Mouse (Mus musculus) heart, embryonic 14.5 days (tissue): ENCODE measurements around the gene Plcd4. TPM values are rescaled to one million over a fixed set of nuclear protein-coding genes. Genes with fewer than 3 reads are reported as not detected.

Source experiments
- ATAC-seq: fragments of 200-750 bp; cut with Nextera tagmentation; 2 replicates; pipeline ENCODE4 v1.8.0; 2017; ENCODE audit warnings: low read depth, moderate TSS enrichment; ENCODE audit not compliant: insufficient number of reproducible peaks, insufficient read depth, low FRiP score
- H3K27ac ChIP-seq, 2 experiments: fragments of 200-500 bp in 1 of 2; fragments of 300-500 bp in 1 of 2; sonication (generic) in 1 of 2; replicated peaks in 1 of 2; 2 replicates each; pipeline ENCODE4 v1.5.1; 2012 to 2014; ENCODE audit warnings: low read depth in 2 of 2, low read length in 2 of 2, control low read depth in 1 of 2, mild to moderate bottlenecking in 1 of 2, mixed read lengths in 1 of 2; ENCODE audit not compliant: control insufficient read depth in 1 of 2, insufficient read depth in 1 of 2
- H3K27me3 ChIP-seq: fragments of 300-500 bp; sonication (generic); 2 replicates; pipeline ENCODE4 v1.6.1; 2014; ENCODE audit warnings: mild to moderate bottlenecking, low read length, control low read depth; ENCODE audit not compliant: control insufficient read depth, insufficient read depth
- H3K36me3 ChIP-seq: fragments of 300-500 bp; sonication (generic); 2 replicates; pipeline ENCODE4 v1.6.1; 2014; ENCODE audit warnings: mild to moderate bottlenecking, control low read depth, low read length, mixed read lengths; ENCODE audit not compliant: control insufficient read depth, insufficient read depth
- H3K4me1 ChIP-seq, 2 experiments: fragments of 200-500 bp in 1 of 2; fragments of 300-500 bp in 1 of 2; sonication (generic) in 1 of 2; 2 replicates each; pipeline ENCODE4 v1.6.1; 2012 to 2014; ENCODE audit warnings: low read length in 2 of 2, control low read depth in 1 of 2, mixed read lengths in 1 of 2; ENCODE audit not compliant: control insufficient read depth in 2 of 2, insufficient read depth in 2 of 2
- H3K4me2 ChIP-seq: fragments of 300-500 bp; sonication (generic); 2 replicates; pipeline ENCODE4 v1.6.1; 2014; ENCODE audit warnings: mild to moderate bottlenecking, low read length
- H3K4me3 ChIP-seq, 2 experiments: fragments of 200-500 bp in 1 of 2; fragments of 300-500 bp in 1 of 2; sonication (generic) in 1 of 2; 2 replicates each; pipeline ENCODE4 v1.5.1; 2012 to 2014; ENCODE audit warnings: low read length in 2 of 2, mild to moderate bottlenecking in 2 of 2, control low read depth in 1 of 2, low read depth in 1 of 2, moderate library complexity in 1 of 2; ENCODE audit not compliant: control insufficient read depth in 1 of 2, insufficient read depth in 1 of 2
- H3K9ac ChIP-seq: fragments of 300-500 bp; sonication (generic); 2 replicates; pipeline ENCODE4 v1.6.1; 2014; ENCODE audit warnings: mild to moderate bottlenecking, low read length
- H3K9me3 ChIP-seq: fragments of 300-500 bp; sonication (generic); 2 replicates; pipeline ENCODE4 v1.6.1; 2016; ENCODE audit warnings: low read length, control low read depth; ENCODE audit not compliant: control insufficient read depth
- WGBS: fragments of 180-500 bp; shearing (Covaris S2); extraction: QIAGEN DNeasy Blood & Tissue Kit; methylation state at CpG from one replicate; pipeline ENCODE4 v1.1.7; 2014; 5-methylcytosine and 5-hydroxymethylcytosine counted together
- polyA plus RNA-seq: library from polyadenylated mRNA; unstranded; fragments of >200 nt; fragmentation: Nextera tagmentation; extraction: Ambion mirVana; gene quantifications from 2 replicates; pipeline ENCODE4 v1.2.1, GENCODE M21; 2014

Plcd4 gene
- 0.68 and 0.88 TPM in 2 replicates for polyA plus RNA-seq

GRCm38 (mm10) chr1:74542451-74542961 is at the start of gene Plcd4:
Plcd4 (plus strand) TSS chr1:74542888.
- Histone ChIP-seq H3K36me3 (no peaks in the 10 kb centered on the region), H3K9ac (no peak within 1 kb of the TSS), H3K27ac (no peak within 1 kb of the TSS), H3K4me1 (peaks cover 0 to 4% of the 10 kb centered on the region in 2 experiments; a peak in 1 of 4 replicates), H3K4me2 (peak within 1 kb of the TSS; percentile 17), H3K4me3 (no peak within 1 kb of the TSS), H3K27me3 (no peaks in the 10 kb centered on the region), H3K9me3 (no peaks in the 10 kb centered on the region)
- ATAC-seq, result no peak
- WGBS, result 8% methylated on average over 6 of the region's 6 CpGs

DNA sequence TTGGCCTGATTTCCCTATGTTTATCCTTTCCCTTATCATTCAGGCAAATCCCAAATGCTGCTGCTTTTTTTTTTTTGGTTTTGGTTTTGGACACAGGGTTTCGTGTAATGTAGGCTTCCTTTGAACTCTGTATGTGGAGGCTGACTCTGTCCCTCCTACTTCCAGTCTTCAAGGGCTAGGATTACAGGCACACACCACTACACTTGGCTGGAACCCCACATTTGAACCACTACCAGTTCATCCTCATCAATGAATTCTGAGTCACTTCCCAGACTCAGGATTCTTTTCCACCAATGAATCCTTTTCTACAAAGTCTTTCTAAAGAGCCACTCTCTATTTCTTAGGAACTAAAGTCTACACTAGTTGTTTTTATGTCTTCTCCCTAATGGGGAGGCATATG is 41.6 kb upstream of the Plcd4 start:
- no peak for ATAC-seq
- WGBS, result 82% methylated on average over 1 of the region's 1 CpGs
- Histone ChIP-seq H3K4me3 (no peak overlapping the region), H3K27me3 (no peaks in the 10 kb centered on the region), H3K9me3 (no peaks in the 10 kb centered on the region), H3K9ac (no peak overlapping the region), H3K4me2 (no peak overlapping the region), H3K27ac (no peak overlapping the region), H3K36me3 (peaks cover 16% of the 10 kb centered on the region), H3K4me1 (peaks cover 0 to 8% of the 10 kb centered on the region in 2 experiments; a peak in 1 of 4 replicates)

DNA sequence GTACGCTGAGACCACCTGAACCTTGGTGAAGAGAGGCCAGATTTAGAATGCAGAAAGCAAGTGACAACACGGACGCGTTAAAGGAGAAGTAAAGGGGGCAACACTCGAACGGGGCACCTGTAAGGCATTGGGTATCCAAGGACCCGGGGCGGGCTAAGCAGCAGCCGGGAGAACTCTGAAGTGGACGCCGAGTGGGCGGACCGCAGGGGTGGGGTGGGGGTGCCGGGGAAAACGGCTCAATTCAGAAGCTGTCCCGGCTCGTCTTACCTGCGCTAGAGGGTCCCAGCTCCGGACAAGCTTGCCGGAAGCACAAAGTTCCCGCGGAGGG is 37.3 kb upstream of the Plcd4 start:
- WGBS, result under 1% methylated on average over 22 of the region's 22 CpGs
- Histone ChIP-seq H3K4me1 (peaks cover 0 to 22% of the 10 kb centered on the region in 2 experiments; a peak in 2 of 4 replicates), H3K36me3 (peaks cover 7% of the 10 kb centered on the region; the same call in 1 of the 2 replicates), H3K27me3 (no peaks in the 10 kb centered on the region), H3K27ac (peak overlapping the region; percentile 49 to 54), H3K4me3 (peak overlapping the region; percentile 85 to 97), H3K9ac (peak overlapping the region; percentile 88), H3K9me3 (no peaks in the 10 kb centered on the region), H3K4me2 (peak overlapping the region; percentile 77)
- ATAC-seq, result peak; percentile 44

DNA sequence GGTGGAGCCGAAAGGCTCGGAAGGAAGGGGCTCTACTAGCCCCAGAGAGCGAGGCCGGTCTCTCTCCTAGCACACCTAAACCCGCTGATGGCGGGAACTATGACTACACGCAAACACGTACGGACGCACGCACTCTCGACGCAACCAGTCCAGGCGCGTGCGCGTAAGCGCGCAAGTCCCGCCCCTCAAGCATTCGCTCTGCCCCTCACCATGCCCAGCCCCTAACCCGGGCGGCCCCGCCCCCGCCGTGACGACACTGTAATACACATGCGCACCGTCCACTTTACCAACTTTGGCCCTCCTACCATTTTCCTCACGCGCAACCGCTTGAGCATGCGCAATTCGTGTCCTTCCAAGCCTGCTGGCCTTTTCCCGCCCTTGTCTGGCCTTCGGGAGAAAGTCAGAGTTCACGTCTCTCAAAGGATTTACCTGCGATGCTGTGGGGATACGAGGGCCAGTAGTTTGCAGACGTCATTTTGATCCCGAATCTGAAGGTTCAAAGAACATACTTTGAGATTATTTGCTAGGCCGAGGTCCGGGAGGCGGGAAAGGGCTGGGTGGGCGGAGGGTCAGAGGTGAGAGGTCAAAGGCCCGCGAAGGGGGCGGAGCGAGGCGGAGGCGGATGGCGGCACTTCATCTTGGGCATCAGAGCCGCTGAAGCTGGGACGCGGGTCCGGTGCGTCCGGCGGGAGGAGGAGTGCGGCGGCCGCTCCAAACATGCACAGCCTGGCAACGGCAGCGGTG is 36.8 kb upstream of the Plcd4 start, which contains the start of gene Cnot9:
TSS of gene Cnot9 (plus strand) at position 338 of the 744 bp plus-strand sequence.
- H3K27ac ChIP-seq, result peak within 1 kb of the TSS; percentile 82 to 84
- peak within 1 kb of the TSS; percentile 85 to 97 for H3K4me3 ChIP-seq
- H3K9me3 ChIP-seq, result no peaks in the 10 kb centered on the region
- WGBS, result under 1% methylated on average over 64 of the region's 64 CpGs
- peaks cover 7% of the 10 kb centered on the region; the same call in 1 of the 2 replicates for H3K36me3 ChIP-seq
- peak within 1 kb of the TSS; percentile 77 for H3K4me2 ChIP-seq
- ATAC-seq, result peak; percentile 100
- H3K4me1 ChIP-seq, result peaks cover 0 to 22% of the 10 kb centered on the region in 2 experiments; a peak in 2 of 4 replicates
- peak within 1 kb of the TSS; percentile 93 for H3K9ac ChIP-seq
- H3K27me3 ChIP-seq, result no peaks in the 10 kb centered on the region

GRCm38 (mm10) chr1:74506471-74506881 is 36.2 kb upstream of the Plcd4 start:
- H3K4me3 ChIP-seq, result peak overlapping the region; percentile 74 to 85
- H3K4me2 ChIP-seq, result peak overlapping the region; percentile 77
- ATAC-seq, result peak; percentile 13; the same call in 1 of the 2 replicates
- peak overlapping the region; percentile 82 to 84 for H3K27ac ChIP-seq
- peak overlapping the region; percentile 93 for H3K9ac ChIP-seq
- no peaks in the 10 kb centered on the region for H3K27me3 ChIP-seq
- H3K9me3 ChIP-seq, result no peaks in the 10 kb centered on the region
- H3K36me3 ChIP-seq, result peaks cover 7% of the 10 kb centered on the region; the same call in 1 of the 2 replicates
- H3K4me1 ChIP-seq, result peaks cover 0 to 22% of the 10 kb centered on the region in 2 experiments; a peak in 2 of 4 replicates
- under 1% methylated on average over 34 of the region's 34 CpGs for WGBS

DNA sequence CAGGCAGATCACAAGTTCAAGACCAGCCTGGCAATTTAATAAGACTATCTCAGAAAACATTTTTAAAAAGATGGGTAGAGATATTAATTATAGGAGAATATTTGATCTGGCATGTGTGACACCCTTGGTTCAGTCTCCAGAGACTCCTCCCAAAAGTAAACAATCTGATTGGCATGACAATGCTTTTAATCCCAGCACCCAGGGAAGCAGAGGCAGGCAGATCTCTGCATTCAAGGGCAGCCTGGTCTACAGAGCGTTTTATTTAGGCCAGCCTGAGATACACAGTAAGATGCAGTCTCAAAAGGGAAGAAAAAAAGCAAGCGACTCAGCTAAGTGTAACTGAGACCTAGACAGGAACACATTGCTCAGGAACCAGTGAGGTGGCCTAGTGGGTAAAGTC is 34.9 kb upstream of the Plcd4 start:
- H3K4me2 ChIP-seq, result peak overlapping the region; percentile 77
- ATAC-seq, result no peak
- no peaks in the 10 kb centered on the region for H3K9me3 ChIP-seq
- peak overlapping the region; percentile 93 for H3K9ac ChIP-seq
- no peak overlapping the region for H3K27ac ChIP-seq
- H3K4me1 ChIP-seq, result peaks cover 0 to 22% of the 10 kb centered on the region in 2 experiments; a peak in 2 of 4 replicates
- peaks cover 13% of the 10 kb centered on the region for H3K36me3 ChIP-seq
- H3K27me3 ChIP-seq, result no peaks in the 10 kb centered on the region
- H3K4me3 ChIP-seq, result no peak overlapping the region
- WGBS, result 86% methylated on average over 2 of the region's 2 CpGs

- 96% methylated on average over 5 of the region's 5 CpGs for WGBS
- no peak for ATAC-seq
- H3K9ac ChIP-seq, result no peak overlapping the region
- H3K9me3 ChIP-seq, result no peaks in the 10 kb centered on the region
- H3K4me3 ChIP-seq, result no peak overlapping the region
- H3K36me3 ChIP-seq, result peaks cover 26% of the 10 kb centered on the region
- no peak overlapping the region for H3K27ac ChIP-seq
- peaks cover 0 to 14% of the 10 kb centered on the region in 2 experiments; a peak in 2 of 4 replicates for H3K4me1 ChIP-seq
- H3K27me3 ChIP-seq, result no peaks in the 10 kb centered on the region
- H3K4me2 ChIP-seq, result no peak overlapping the region
Measured at GRCm38 (mm10) chr1:74511306-74511705, 31.4 kb upstream of the Plcd4 start.
